Mouse (Mus musculus) embryonic fibroblast, embryonic 13.5 days (primary cell): ENCODE measurements at regions not wholly inside any gene's neighbourhood (a gene's known extent, or its start where the extent isn't known, plus 50 kb on each side); places are given as distances from the start of the nearest gene placed in this dataset.

ENCODE experiments used
- H3K27ac ChIP-seq: 2 replicates; pipeline ENCODE4 v1.5.1; 2012; ENCODE audit warnings: low read length, control low read depth, inconsistent platforms; ENCODE audit not compliant: insufficient read depth
- H3K4me1 ChIP-seq: 2 replicates; pipeline ENCODE4 v1.6.1; 2011; ENCODE audit warnings: low read length; ENCODE audit not compliant: control insufficient read depth, insufficient read depth
- H3K4me3 ChIP-seq: 2 replicates; pipeline ENCODE4 v1.5.1; 2011; ENCODE audit warnings: mild to moderate bottlenecking, control low read depth, low read length; ENCODE audit not compliant: insufficient read depth
- CTCF ChIP-seq: IDR thresholded peaks from 2 replicates; pipeline ENCODE4 v1.5.1; 2011; ENCODE audit warnings: mild to moderate bottlenecking, control low read depth, low read length, moderate library complexity, borderline replicate concordance; ENCODE audit not compliant: insufficient read depth
- POLR2A ChIP-seq: IDR thresholded peaks from 2 replicates; pipeline ENCODE4 v1.6.1; 2011; ENCODE audit warnings: low read depth, mild to moderate bottlenecking, control low read depth, low read length, moderate library complexity

- no peaks in the 10 kb centered on the region for H3K4me1 ChIP-seq
Measured at GRCm38 (mm10) chr13:82187196-82187595, 404.3 kb downstream of the Cetn3 start.

GRCm38 (mm10) chr13:82200739-82201138 is 417.9 kb downstream of the Cetn3 start:
- TF ChIP-seq CTCF, result no peak
- TF ChIP-seq POLR2A, result no peak
- H3K4me1 ChIP-seq, result no peaks in the 10 kb centered on the region
- H3K4me3 ChIP-seq, result no peak overlapping the region
- H3K27ac ChIP-seq, result no peak overlapping the region

More at GRCm38 (mm10) chr13:82187196-82187595, 404.3 kb downstream of the Cetn3 start:
- H3K27ac ChIP-seq, result no peak overlapping the region
- H3K4me3 ChIP-seq, result no peak overlapping the region
- no peak for TF ChIP-seq POLR2A
- TF ChIP-seq CTCF, result no peak

- H3K4me3 ChIP-seq, result no peak overlapping the region
- no peaks in the 10 kb centered on the region for H3K4me1 ChIP-seq
- TF ChIP-seq CTCF (no peak), POLR2A (no peak)
- H3K27ac ChIP-seq, result no peak overlapping the region
Measured at GRCm38 (mm10) chr13:82225430-82225829, 442.6 kb downstream of the Cetn3 start.

- TF ChIP-seq POLR2A (no peak), CTCF (no peak)
- H3K4me1 ChIP-seq, result no peaks in the 10 kb centered on the region
- H3K27ac ChIP-seq, result no peak overlapping the region
- no peak overlapping the region for H3K4me3 ChIP-seq
Measured at GRCm38 (mm10) chr13:82233901-82234300, 451.0 kb downstream of the Cetn3 start.

- Histone ChIP-seq H3K4me1 (no peaks in the 10 kb centered on the region), H3K4me3 (no peak overlapping the region), H3K27ac (no peak overlapping the region)
- TF ChIP-seq POLR2A (no peak), CTCF (no peak)
Measured at GRCm38 (mm10) chr13:82246231-82246630, 463.4 kb downstream of the Cetn3 start.

- Histone ChIP-seq H3K4me3 (no peak overlapping the region), H3K4me1 (no peaks in the 10 kb centered on the region), H3K27ac (0 out of 2 replicates have a peak overlapping the region, but pooled peaks have one; percentile 8)
- no peak for TF ChIP-seq POLR2A
- no peak for TF ChIP-seq CTCF
Measured at GRCm38 (mm10) chr13:82250361-82250760, 467.5 kb downstream of the Cetn3 start.

- H3K4me1 ChIP-seq, result no peaks in the 10 kb centered on the region
- no peak for TF ChIP-seq CTCF
- TF ChIP-seq POLR2A, result no peak
- peak overlapping the region; percentile 74 for H3K27ac ChIP-seq
- no peak overlapping the region for H3K4me3 ChIP-seq
Measured at GRCm38 (mm10) chr13:82258491-82258935, 475.6 kb downstream of the Cetn3 start.

- TF ChIP-seq POLR2A, result no peak
- TF ChIP-seq CTCF, result no peak
- Histone ChIP-seq H3K4me1 (no peaks in the 10 kb centered on the region), H3K4me3 (no peak overlapping the region), H3K27ac (no peak overlapping the region)
Measured at GRCm38 (mm10) chr13:82264236-82264635, 481.4 kb downstream of the Cetn3 start.

GRCm38 (mm10) chr13:82265170-82265569 is 482.3 kb downstream of the Cetn3 start:
- TF ChIP-seq POLR2A, result no peak
- TF ChIP-seq CTCF, result no peak

GRCm38 (mm10) chr13:82265736-82266135 is 482.9 kb downstream of the Cetn3 start:
- Histone ChIP-seq H3K4me1 (no peaks in the 10 kb centered on the region), H3K4me3 (no peak overlapping the region), H3K27ac (no peak overlapping the region)
- TF ChIP-seq POLR2A (no peak), CTCF (no peak)

More at GRCm38 (mm10) chr13:82265170-82265569, 482.3 kb downstream of the Cetn3 start:
- no peak overlapping the region for H3K27ac ChIP-seq
- H3K4me3 ChIP-seq, result no peak overlapping the region
- no peaks in the 10 kb centered on the region for H3K4me1 ChIP-seq

GRCm38 (mm10) chr13:82274733-82275132 is 491.9 kb downstream of the Cetn3 start:
- H3K4me1 ChIP-seq, result no peaks in the 10 kb centered on the region
- no peak overlapping the region for H3K27ac ChIP-seq
- H3K4me3 ChIP-seq, result no peak overlapping the region
- TF ChIP-seq CTCF (no peak), POLR2A (no peak)
